Mouse (Mus musculus): ENCODE results near the gene Dusp16. TPM values are rescaled to one million over a fixed set of nuclear protein-coding genes. Genes with fewer than 3 reads are reported as not detected.

Dusp16 gene
- total RNA-seq, 4 experiments from 2014 or later, result 17.9 to 28.5 (median 22.5) TPM

GRCm38 (mm10) chr6:134743568-134743967, 48.9 kb downstream of the Dusp16 start:
- DNase-seq (ENCODE audit: low spot score), result no peak

- peak; percentile 17 for DNase-seq (ENCODE audit: low spot score)
Measured at GRCm38 (mm10) chr6:134736853-134737252, 55.6 kb downstream of the Dusp16 start.

- DNase-seq (ENCODE audit: low spot score), result no peak
Measured at GRCm38 (mm10) chr6:134733800-134734221, 58.6 kb downstream of the Dusp16 start.

- DNase-seq (ENCODE audit: low spot score), result no peak
Measured at GRCm38 (mm10) chr6:134732813-134733212, 59.6 kb downstream of the Dusp16 start.

- no peak for DNase-seq (ENCODE audit: low spot score)
Measured at GRCm38 (mm10) chr6:134730978-134731377, 61.4 kb downstream of the Dusp16 start.

- no peak for DNase-seq (ENCODE audit: low spot score)
Measured at GRCm38 (mm10) chr6:134725406-134725805, 67.0 kb downstream of the Dusp16 start.

- no peak for DNase-seq (ENCODE audit: low spot score)
Measured at GRCm38 (mm10) chr6:134723833-134724553, 68.4 kb downstream of the Dusp16 start.

GRCm38 (mm10) chr6:134723326-134723725, 69.1 kb downstream of the Dusp16 start:
- no peak for DNase-seq (ENCODE audit: low spot score)

- DNase-seq (ENCODE audit: low spot score), result no peak
Measured at GRCm38 (mm10) chr6:134722906-134723305, 69.5 kb downstream of the Dusp16 start.

GRCm38 (mm10) chr6:134721729-134722269, 70.6 kb downstream of the Dusp16 start:
- DNase-seq (ENCODE audit: low spot score), result no peak

GRCm38 (mm10) chr6:134720150-134720549, 72.3 kb downstream of the Dusp16 start:
- no peak for DNase-seq (ENCODE audit: low spot score)

- no peak for DNase-seq (ENCODE audit: low spot score)
Measured at GRCm38 (mm10) chr6:134719156-134719555, 73.3 kb downstream of the Dusp16 start.

GRCm38 (mm10) chr6:134718668-134719065, 73.8 kb downstream of the Dusp16 start:
- no peak for DNase-seq (ENCODE audit: low spot score)

- no peak for DNase-seq (ENCODE audit: low spot score)
Measured at GRCm38 (mm10) chr6:134717886-134718667, 74.3 kb downstream of the Dusp16 start.

GRCm38 (mm10) chr6:134716168-134716587, 76.2 kb downstream of the Dusp16 start:
- DNase-seq (ENCODE audit: low spot score), result no peak

GRCm38 (mm10) chr6:134713897-134714296, 78.5 kb downstream of the Dusp16 start:
- no peak for DNase-seq (ENCODE audit: low spot score)

- no peak for DNase-seq (ENCODE audit: low spot score)
Measured at GRCm38 (mm10) chr6:134713321-134713720, 79.1 kb downstream of the Dusp16 start.

- DNase-seq (ENCODE audit: low spot score), result no peak
Measured at GRCm38 (mm10) chr6:134710020-134710419, 82.4 kb downstream of the Dusp16 start.

GRCm38 (mm10) chr6:134706467-134706866, 86.0 kb downstream of the Dusp16 start:
- no peak for DNase-seq (ENCODE audit: low spot score)

GRCm38 (mm10) chr6:134703053-134703690, 89.3 kb downstream of the Dusp16 start:
- no peak for DNase-seq (ENCODE audit: low spot score)

GRCm38 (mm10) chr6:134702184-134702583, 90.2 kb downstream of the Dusp16 start:
- DNase-seq (ENCODE audit: low spot score), result no peak

- no peak for DNase-seq (ENCODE audit: low spot score)
Measured at GRCm38 (mm10) chr6:134701211-134701602, 91.2 kb downstream of the Dusp16 start.
